Mouse (Mus musculus): ENCODE results near the gene Ces1g.
A peak's percentile ranks its signal among the peaks of the same experiment; 100 is the strongest.

Ces1g gene

DNA sequence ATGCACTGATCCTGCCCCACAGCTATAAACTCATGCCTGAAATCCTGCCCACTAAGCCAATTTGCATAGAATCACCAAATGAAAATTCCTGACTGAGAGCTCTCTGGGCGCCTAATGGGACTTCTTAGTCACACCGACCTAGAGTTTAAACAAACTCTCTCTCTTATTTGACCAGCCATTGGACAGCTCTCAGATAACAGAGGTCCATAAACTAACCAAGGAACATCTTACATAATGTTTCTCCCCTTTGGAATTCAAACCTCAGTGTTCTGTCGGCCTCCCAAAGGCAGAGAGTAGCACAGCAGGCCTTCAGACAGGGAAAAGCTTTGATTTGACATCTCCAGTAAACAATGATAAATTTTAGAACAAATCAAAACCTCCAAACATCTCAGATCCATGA is at the start of gene Ces1g:
Ces1g (minus strand) TSS at position 102 of the 400 bp plus-strand sequence.
- DNase-seq, result no peak

DNA sequence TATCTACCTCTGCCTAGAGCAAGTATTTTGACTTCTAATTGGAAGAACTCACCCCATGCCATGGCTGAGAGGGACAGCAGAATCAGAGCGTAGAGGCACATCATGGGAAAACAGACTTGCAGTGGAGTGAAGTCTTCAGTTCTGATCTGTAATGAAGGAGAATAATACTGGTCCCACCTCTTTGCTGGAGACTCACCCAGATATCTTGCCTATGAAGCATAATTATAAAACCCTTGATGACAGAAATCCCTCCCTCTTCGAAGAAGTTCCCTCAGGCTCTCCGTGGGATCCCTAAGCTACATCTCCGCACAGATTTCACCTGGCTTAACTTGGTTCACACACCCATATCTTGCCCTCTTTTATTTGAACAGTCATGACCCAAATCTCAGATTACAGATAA is 42.5 kb upstream of the Ces1g start, which contains the start of gene Ces1h:
Ces1h (minus strand) TSS at position 101 of the 400 bp plus-strand sequence.
- DNase-seq, result no peak

DNA sequence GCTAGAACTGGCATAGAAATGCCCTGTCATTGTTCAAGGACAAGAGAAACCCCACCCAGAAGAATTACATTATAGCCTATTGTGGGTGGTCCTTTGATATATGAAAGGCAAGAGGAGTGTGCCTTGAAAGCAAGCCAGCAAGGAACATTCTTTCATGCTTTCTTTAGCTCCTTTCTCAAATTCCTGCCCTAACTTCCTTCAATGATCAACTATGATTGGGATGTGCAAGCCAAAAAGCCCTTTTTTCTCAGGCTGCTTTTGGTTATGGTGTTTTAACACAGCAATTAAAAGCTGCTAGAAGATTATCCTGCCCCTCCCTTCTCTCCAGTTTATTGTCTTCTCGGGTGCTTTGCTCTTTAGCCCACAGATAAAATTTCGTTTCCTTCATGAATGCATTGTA is 32.4 kb upstream of the Ces1g start:
- DNase-seq, result no peak

DNA sequence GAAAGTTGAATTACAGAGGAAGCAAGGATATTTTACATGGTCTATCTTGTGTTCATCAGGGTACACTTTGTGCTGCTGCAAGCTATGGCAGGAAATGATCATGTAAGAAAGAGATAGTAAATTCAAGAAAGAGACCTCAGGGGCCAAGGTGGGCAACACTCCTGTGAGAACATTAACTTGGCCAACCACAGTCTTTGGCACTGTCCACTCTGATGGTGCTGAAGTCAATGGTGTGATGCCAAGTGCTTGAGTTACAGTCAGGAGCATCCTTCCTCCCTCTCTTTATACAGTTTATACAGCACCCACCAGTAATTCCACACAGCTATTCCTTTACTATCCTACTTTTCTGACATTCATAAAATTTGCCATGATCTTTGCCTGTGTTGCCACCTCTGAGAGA is 23.0 kb upstream of the Ces1g start:
- no peak for DNase-seq

DNA sequence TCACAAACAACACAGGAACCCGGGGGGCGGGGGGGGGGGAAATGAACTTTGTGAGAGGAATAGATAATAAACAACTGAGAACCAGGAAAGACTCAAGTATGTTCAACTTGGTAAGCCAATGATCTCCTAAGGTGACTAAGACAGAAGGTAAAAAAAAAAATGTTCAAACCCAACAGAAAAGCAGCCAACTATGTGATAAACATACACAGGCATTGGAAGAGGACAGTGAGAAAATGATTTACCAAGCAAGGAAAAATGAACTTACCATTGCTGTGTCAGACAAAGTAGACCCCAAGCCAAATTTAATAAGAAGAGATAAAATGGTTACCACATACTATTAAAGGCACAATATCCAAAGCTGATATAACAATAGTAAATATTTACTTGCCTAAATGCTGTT is 2.4 kb upstream of the Ces1g start:
- DNase-seq, result no peak

DNA sequence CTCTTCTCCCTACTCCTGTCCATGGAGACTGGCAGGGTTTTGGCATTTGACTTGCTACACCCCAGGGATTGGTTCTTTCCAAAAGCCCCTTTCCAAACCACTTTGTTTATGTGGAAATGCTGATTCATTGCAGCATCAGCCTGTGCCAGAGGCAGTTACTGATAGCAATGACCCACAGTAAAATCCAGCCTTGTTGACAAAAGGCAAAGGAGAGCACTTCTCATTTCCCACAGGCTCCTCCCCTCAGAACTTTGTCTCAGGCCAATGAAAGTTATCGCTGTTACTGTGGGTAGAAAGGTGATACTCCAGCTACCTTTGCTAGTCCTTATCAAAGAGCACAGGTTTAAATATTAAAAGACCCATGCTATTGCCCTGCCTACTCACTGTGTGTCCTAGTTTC is 4.4 kb downstream of the Ces1g start:
- DNase-seq, result no peak

DNA sequence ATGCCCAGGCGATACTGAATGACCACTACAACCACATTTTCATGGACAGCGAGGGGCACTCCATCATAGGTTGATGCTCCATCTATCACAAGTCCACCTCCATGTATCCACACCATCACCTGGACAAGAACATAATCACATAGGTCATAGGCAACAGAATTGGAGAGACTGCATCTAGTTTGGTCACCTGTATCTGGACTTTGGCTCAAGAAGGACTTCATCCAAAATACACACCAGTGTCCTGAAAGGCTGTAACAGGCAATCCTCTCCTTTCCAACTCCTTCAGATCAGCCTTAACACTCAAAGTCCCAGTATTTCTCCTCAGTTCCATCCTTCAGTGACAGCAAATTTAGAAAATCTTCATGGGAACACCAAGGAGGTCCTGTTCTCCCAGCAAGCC is 6.0 kb downstream of the Ces1g start:
- DNase-seq, result no peak

DNA sequence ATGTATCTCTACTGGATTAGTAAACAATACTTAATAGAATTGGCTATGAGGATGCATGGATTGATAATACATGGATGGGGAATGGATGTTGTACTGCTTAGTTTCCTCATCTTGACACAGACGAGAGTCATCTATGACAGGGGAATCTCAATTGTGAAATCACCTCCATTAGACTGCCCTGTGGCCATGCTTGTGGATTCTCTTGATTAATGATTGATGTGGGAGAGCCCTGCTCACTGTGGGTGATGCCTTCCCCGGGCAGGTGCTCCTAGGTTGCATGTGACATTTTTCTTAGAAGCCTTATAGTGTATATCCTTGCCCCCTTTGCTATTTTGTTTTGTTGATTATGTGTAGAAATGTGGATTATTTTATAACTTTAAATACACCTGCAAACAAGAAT is 12.0 kb downstream of the Ces1g start:
- no peak for DNase-seq

DNA sequence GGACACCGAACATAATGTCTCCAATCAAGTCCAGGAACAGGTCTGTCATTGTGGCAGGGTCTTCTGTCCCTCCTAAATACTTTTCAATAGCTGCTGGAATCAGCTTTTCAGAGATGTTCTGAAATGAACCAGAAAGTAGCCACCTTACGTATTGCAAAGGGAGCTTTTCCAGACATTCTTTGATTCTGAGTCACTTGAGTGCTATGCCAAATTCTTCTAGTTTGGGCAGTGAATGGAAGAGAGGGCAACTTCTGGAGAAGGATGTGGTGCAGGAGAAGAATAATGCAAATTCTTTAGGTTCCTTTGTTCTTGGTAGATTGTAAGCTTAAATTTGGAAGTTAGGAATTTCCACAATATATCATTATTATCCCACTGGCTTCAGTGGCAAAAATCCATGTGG is 20.1 kb downstream of the Ces1g start:
- DNase-seq, result no peak

DNA sequence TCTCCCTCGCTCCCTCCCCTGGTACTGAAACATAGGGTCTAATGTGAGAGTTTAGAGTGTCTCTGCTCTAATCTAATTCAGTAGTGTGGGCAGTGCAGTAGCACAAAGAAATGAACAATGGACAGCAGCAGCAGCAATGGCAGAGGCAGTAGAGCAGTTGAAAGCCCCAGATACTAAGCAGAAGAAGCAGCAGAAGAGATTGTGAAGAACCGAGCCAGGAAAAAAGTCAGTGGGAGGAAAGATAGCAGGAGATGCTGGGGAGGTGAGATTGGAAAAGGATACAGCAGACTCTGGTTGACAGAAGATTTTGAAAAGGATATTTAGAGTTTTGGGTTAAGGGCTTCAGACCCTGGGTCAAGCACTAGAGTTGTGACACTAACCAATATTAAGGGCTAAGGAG is 21.6 kb downstream of the Ces1g start:
- DNase-seq, result no peak

DNA sequence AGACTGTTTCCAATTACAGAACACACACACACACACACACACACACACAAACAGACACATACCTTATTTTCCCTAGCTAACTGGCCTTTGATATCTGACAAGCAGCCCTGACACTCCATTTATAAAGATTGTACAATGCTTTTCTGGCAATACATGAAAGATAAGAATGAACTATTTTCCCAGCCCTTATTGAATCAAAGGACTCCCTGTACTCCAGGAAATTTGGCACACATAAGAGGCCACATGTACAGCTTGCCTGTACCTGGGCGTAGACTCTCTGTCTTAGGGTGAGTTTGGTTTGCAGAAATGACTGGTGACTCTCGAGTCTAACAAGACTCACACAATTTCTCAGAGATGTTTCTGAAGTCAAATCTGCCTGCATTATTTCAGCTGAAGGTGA is 53.2 kb downstream of the Ces1g start:
- DNase-seq, result no peak

DNA sequence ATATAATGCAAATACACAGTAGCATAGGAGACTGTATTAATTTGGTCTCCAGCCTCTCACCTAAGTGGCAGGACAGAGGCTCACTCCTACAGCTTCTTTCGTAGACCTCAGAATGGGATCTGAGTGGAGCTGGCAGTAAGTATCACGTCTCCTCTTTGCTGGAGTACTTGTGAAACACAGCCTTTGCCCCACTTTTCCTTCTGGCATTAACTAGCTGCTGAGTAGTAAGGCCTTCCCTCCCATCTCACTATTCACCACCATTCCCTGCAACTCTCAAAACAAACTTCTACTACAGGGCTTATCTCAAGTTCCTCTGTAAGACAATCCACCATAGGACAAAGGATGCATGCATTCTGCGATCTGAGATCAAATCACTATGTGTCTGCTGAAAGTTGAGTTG is 54.8 kb downstream of the Ces1g start:
- no peak for DNase-seq

DNA sequence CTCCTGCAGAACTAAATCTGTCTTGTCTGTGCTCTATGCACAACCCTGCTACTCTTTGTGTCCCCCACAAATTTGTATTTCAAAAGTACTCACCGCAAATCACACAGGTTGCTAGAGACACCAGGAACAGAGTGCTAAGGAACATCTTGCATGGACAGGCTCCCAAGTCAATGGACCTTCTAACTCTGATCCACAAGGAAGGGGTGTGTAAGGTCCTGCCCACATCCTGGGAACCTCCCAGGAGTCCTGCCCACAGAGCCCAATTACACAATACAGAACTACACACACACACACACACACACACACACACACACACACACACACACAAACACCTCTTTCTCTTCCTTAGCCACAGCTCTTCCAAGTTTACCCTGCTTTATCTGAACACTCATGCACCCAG is 57.6 kb downstream of the Ces1g start, which contains the start of gene Ces1f:
Ces1f (minus strand) TSS at position 192 of the 400 bp plus-strand sequence.
- DNase-seq, result no peak

DNA sequence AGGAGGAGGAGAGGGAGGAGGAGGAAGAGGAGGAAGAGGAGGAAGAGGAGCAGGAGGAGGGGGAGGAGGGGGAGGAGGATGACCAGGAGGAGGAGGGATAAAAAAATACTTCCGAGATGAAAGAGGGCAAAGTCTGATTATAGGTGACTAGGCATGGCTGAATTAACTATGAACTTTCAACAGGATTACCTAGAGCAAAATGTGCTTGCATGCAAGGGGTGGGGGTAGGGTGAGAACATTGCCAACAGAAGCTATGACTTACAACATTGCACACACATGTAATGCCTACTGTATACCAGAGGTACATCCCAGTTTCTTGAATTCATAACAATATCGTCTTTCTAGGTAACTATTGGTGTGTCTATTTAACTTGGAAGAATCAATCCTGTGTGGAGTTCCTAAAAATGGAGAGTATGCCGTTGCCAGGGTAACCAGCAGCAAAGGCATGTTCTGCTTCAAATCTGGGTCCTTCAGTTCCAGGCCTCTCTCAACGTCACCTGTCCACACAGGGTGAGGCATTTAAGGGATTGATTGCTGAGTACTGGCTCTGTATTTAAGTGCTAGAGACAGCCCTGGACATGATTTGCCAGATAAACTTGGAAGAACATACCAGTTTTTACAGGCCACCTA is 58.8 kb downstream of the Ces1g start:
- DNase-seq, result no peak

DNA sequence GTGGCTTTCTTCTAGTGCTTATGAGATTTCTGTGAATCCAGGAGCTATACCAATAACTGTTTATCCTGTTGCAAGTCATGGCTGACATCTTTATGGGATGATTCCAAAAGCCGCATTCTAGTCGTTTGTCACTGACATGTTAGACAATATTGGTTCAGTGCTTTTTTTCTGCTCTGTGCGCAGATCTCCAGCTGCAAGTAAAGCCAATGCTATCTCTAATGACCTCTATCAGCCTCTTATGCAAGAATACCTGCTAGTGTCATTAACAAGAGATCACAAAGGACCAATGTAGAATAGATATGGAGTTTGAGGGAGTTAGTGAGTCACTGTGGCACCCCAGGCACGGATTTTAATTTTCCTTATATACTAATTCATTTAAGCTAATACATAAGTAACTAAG is 62.5 kb downstream of the Ces1g start:
- DNase-seq, result no peak

DNA sequence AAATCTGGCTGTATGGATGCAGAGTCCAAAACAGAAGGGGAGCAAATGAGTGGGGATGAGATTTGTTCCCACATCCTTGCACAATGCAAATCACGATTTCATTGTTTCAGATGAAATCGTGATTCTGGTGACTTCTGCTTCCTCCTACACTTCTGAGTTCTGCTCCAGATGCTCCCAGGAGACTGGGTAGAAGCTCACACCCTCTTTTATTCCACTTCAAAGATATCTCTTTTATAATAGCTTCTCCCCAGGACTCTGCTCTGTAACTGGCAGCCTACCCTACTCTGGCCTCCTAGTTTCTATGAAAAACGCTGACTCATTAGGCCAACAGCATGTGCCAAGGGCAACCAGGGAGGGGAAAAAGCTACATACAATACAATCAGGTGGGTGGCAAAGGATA is 63.8 kb downstream of the Ces1g start:
- no peak for DNase-seq

DNA sequence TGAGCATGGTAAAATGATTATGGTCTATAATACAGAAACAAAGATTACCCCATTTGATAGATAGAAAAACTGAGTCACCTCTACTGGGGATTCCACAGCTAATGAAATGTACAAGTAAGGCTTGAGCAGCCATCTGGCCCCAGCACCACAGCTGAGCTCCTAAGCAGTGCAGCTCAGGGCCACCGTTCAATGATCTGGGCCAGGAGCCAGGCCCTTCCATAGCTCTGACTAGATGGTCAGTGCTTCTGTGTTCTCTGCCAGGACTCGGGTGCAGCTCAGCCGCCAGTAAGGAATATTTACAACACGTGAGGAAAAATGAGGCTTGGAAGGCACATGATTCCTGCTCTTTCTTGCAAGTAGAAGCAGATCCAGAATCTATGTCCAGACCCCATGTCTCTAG is 64.4 kb downstream of the Ces1g start:
- DNase-seq, result peak; percentile 3

DNA sequence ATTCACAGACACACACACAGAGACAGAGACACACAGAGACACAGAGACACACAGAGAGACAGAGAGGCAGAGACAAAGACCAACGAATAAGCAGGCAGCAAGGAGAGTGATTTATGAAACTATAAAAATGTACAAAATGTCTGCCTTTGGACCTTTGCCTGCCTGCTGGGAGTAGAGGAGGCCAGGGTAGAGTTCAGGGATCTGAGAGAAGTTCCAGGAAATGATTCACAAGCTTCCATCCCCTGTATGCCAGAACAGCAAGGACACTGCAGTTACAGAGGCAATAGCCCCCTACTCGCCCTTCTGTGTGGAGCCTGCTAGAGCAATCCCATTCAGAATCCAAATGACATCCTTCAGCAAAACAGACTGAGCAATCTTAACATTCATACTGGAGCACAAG is 75.7 kb downstream of the Ces1g start:
- no peak for DNase-seq

DNA sequence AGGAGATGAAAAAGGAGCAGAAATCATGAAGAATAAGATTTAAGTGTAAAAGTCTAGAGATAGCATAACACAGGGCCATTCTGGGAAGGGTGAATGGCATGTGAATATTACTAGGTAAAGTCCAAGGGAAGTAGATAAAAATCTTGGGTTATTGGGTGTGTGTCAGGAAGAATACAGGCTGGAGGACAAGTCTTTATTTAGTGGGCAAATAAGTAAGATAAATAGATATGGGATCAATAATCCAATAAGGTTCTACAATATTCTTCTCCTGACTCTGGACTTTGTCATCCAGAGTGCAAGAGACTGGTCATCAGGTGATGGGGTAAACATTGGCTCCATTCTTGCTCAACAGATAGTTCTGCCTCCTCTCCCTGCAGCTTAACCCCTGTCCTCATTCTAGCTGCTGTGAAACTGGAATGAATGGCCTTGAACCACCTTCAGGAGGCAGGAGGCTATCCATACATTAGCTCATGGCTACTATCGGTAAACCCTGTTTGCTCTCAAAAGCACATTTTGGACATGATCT is 84.6 kb downstream of the Ces1g start:
- DNase-seq, result no peak

All from lung, postnatal 14 days (tissue).